In genomic region chr6:28791809-28792208, GRCm38 (mm10) we compare ENCODE assay signal across 13 mouse cellular contexts. TPM values are rescaled to one million over a fixed set of nuclear protein-coding genes. Genes with fewer than 3 reads are reported as not detected.
"Had no signal": no experiment of that assay in that cellular context is flagged by ENCODE, and none has a peak within 500 bp of the region (broad histone marks: within the 10 kb centered on the region; RNA-seq: fewer than 3 reads in every experiment).

No protein-coding gene starts in this region.

- H3K27me3 ChIP-seq: kidney, embryonic 15.5 days; limb, embryonic 12.5 days; liver, embryonic 15.5 days; midbrain, embryonic 13.5 days had no signal

- H3K9ac ChIP-seq: kidney, embryonic 15.5 days; limb, embryonic 12.5 days; liver, embryonic 15.5 days; midbrain, embryonic 13.5 days had no signal

- DNase-seq: kidney, adult 2 months; kidney, postnatal 14 days; layer of hippocampus, postnatal 36 days; liver; lung, adult 2 months; lung, postnatal 36 days; right cerebral cortex, postnatal 25 days had no signal

- ATAC-seq: lung, postnatal 0 days; midbrain, embryonic 13.5 days had no signal

- H3K4me1 ChIP-seq: liver, embryonic 15.5 days had no signal

- H3K36me3 ChIP-seq: midbrain, embryonic 13.5 days had no signal

- H3K9me3 ChIP-seq: kidney, embryonic 15.5 days; limb, embryonic 12.5 days; liver, embryonic 15.5 days; midbrain, embryonic 13.5 days had no signal

- H3K4me3 ChIP-seq: kidney, embryonic 15.5 days; limb, embryonic 12.5 days; liver, embryonic 15.5 days; midbrain, embryonic 13.5 days had no signal

- H3K27ac ChIP-seq: kidney, embryonic 15.5 days; limb, embryonic 12.5 days; liver, embryonic 15.5 days had no signal

- H3K4me2 ChIP-seq: kidney, embryonic 15.5 days; limb, embryonic 12.5 days; liver, embryonic 15.5 days; midbrain, embryonic 13.5 days had no signal

RNA-seq across cellular contexts. Expression of gene Lrrc4, which starts 39.7 kb away (rescaled TPM):
- total RNA-seq: megakaryocyte progenitor cell, adult 5-6 weeks had no signal
